Mouse (Mus musculus) hindbrain, embryonic 14.5 days (tissue): ENCODE measurements at regions not wholly inside any gene's neighbourhood (a gene's known extent, or its start where the extent isn't known, plus 50 kb on each side); places are given as distances from the start of the nearest gene placed in this dataset.

ENCODE experiments used
- ATAC-seq: fragments of 200-750 bp; cut with Nextera tagmentation; 2 replicates; pipeline ENCODE4 v1.8.0; 2017; ENCODE audit warnings: moderate number of reproducible peaks, mild to moderate bottlenecking, moderate TSS enrichment, moderate library complexity; ENCODE audit not compliant: low FRiP score
- DNase-seq: peaks from one replicate; pipeline ENCODE4 v3.0.0-alpha.2; 2015; ENCODE audit warnings: low spot score
- H3K27ac ChIP-seq: fragments of 300-500 bp; sonication (generic); 2 replicates; pipeline ENCODE4 v1.5.1; 2014; ENCODE audit warnings: mild to moderate bottlenecking, moderate library complexity
- H3K27me3 ChIP-seq: fragments of 300-500 bp; sonication (generic); 2 replicates; pipeline ENCODE4 v1.6.1; 2014; ENCODE audit warnings: mild to moderate bottlenecking, low read length, mixed read lengths; ENCODE audit not compliant: control insufficient read depth, insufficient read depth
- H3K36me3 ChIP-seq: fragments of 300-500 bp; sonication (generic); replicated peaks from 2 replicates; pipeline ENCODE4 v1.6.1; 2014; ENCODE audit not compliant: control insufficient read depth, insufficient read depth
- H3K4me1 ChIP-seq: fragments of 300-500 bp; sonication (generic); replicated peaks from 2 replicates; pipeline ENCODE4 v1.6.1; 2014; ENCODE audit warnings: antibody characterized with exemption, low read length, mixed read lengths; ENCODE audit not compliant: control insufficient read depth, insufficient read depth
- H3K4me2 ChIP-seq: fragments of 300-500 bp; sonication (generic); replicated peaks from 2 replicates; pipeline ENCODE4 v1.6.1; 2014; ENCODE audit warnings: mild to moderate bottlenecking, moderate library complexity
- H3K4me3 ChIP-seq: fragments of 300-500 bp; sonication (generic); replicated peaks from 2 replicates; pipeline ENCODE4 v1.5.1; 2014; ENCODE audit warnings: mild to moderate bottlenecking, low read length
- H3K9ac ChIP-seq: fragments of 300-500 bp; sonication (generic); 2 replicates; pipeline ENCODE4 v1.6.1; 2014
- H3K9me3 ChIP-seq: fragments of 300-500 bp; sonication (generic); 2 replicates; pipeline ENCODE4 v1.6.1; 2016; ENCODE audit warnings: low read length; ENCODE audit not compliant: control insufficient read depth
- WGBS: fragments of 180-500 bp; shearing (Covaris S2); extraction: QIAGEN DNeasy Blood & Tissue Kit; methylation state at CpG from one replicate; pipeline ENCODE4 v1.1.7; 2014; 5-methylcytosine and 5-hydroxymethylcytosine counted together

DNA sequence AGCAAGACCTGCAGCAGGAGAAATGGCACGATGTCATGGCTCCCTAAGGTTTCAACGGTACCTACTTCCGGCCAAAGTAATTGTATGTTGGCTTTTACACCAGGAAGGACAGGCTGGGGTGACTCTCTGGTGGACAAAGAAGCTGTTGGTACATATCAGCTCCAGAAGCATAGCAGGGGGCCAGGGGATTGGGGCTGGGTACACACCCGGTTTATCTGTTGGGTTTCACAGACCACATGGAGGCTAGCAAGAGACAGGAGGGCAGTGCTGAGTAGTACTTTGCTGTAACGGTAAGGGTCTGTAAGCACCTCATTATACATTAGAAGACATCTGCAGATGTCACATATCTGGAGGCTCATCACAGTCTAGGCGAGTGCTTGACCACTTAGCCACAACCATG, 164.0 kb upstream of the Ubl3 start:
- Histone ChIP-seq H3K4me1 (no peaks in the 10 kb centered on the region), H3K9ac (no peak overlapping the region), H3K36me3 (no peaks in the 10 kb centered on the region), H3K27me3 (no peaks in the 10 kb centered on the region), H3K4me2 (no peak overlapping the region), H3K27ac (no peak overlapping the region), H3K9me3 (peaks cover 2% of the 10 kb centered on the region; the same call in 1 of the 2 replicates), H3K4me3 (no peak overlapping the region)
- WGBS: 94% methylated on average over 6 of the region's 6 CpGs
- DNase-seq (no peak), ATAC-seq (no peak)

DNA sequence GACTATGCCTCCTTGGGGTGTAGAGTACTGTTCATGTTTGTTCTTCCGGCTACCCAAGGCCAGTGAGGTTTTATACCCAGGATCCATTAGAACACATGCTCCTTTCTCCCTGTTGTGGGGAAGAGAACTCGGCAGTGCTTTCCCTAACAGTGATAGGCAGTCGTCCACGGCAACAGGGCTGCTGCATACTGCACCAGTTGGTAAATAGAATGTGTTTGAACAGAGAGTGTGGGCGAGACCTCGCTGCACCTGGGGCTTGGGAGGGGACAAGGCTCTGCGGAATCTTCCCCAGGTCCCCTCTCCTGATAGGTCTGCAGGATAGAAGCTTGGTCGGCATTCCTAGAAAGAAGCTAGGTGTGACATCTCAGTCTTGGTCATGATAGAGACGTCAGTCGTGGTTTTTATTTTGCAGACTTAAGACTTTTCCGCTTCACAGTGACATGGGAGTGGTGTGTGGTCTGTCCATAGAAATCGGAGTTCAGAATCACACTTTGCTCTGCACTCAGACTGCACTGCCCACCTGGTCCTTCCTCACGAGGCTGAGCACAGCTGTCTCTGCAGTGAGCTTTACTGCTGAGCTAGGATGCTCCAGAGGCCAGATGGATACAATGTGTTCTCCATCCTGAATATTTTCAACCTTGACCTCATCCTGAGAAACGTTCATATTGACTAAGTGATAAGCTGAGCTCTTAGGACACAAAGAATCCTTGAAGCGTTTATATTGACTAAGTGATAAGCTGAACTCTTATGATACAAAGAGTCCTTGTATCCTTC, 162.8 kb upstream of the Ubl3 start:
- no peaks in the 10 kb centered on the region for H3K27me3 ChIP-seq
- H3K36me3 ChIP-seq: no peaks in the 10 kb centered on the region
- no peaks in the 10 kb centered on the region for H3K4me1 ChIP-seq
- WGBS: 75% methylated on average over 15 of the region's 15 CpGs
- H3K4me3 ChIP-seq: no peak overlapping the region
- H3K9ac ChIP-seq: no peak overlapping the region
- no peak overlapping the region for H3K27ac ChIP-seq
- H3K9me3 ChIP-seq: peaks cover 2% of the 10 kb centered on the region; the same call in 1 of the 2 replicates
- no peak for DNase-seq
- H3K4me2 ChIP-seq: no peak overlapping the region
- ATAC-seq: no peak

GRCm38 (mm10) chr5:148714807-148715206, 162.2 kb upstream of the Ubl3 start:
- no peaks in the 10 kb centered on the region for H3K27me3 ChIP-seq
- H3K4me2 ChIP-seq: no peak overlapping the region
- no peak overlapping the region for H3K4me3 ChIP-seq
- no peaks in the 10 kb centered on the region for H3K4me1 ChIP-seq
- DNase-seq: no peak
- no peak overlapping the region for H3K9ac ChIP-seq
- ATAC-seq: no peak
- 93% methylated on average over 4 of the region's 4 CpGs for WGBS
- no peak overlapping the region for H3K27ac ChIP-seq
- no peaks in the 10 kb centered on the region for H3K36me3 ChIP-seq
- H3K9me3 ChIP-seq: peaks cover 2% of the 10 kb centered on the region; the same call in 1 of the 2 replicates

- Histone ChIP-seq H3K4me3 (no peak overlapping the region), H3K9ac (no peak overlapping the region)
- 87% methylated on average over 5 of the region's 5 CpGs for WGBS
Observed at GRCm38 (mm10) chr5:148713796-148714195, 161.2 kb upstream of the Ubl3 start.

DNA sequence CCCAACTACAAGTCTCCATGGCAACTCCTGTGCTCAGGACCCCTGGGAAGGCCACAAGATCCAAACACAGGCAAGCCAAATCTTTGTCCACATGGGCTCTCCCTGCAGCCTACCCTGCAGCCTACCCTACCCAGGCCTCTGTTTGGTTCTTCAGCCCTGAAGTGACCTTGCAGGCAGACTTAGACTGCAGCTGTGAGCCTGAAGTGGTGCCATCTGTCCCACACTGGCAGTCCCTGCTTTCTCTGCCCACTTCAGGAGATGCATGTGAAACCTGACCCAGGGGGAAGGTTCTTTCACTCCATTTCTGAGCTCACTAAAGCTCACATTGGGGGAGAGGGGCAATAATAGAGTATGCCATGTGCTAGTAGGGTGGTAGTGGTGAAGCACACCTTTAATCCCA, 160.4 kb upstream of the Ubl3 start:
- Histone ChIP-seq H3K4me2 (no peak overlapping the region), H3K27me3 (no peaks in the 10 kb centered on the region), H3K4me3 (no peak overlapping the region), H3K4me1 (peaks cover 14% of the 10 kb centered on the region), H3K36me3 (no peaks in the 10 kb centered on the region), H3K9ac (no peak overlapping the region), H3K9me3 (peaks cover under 1% of the 10 kb centered on the region; the same call in 1 of the 2 replicates), H3K27ac (no peak overlapping the region)
- DNase-seq (no peak), ATAC-seq (no peak)

More at GRCm38 (mm10) chr5:148713796-148714195, 161.2 kb upstream of the Ubl3 start:
- Histone ChIP-seq H3K36me3 (no peaks in the 10 kb centered on the region), H3K27ac (no peak overlapping the region), H3K4me2 (no peak overlapping the region), H3K27me3 (no peaks in the 10 kb centered on the region), H3K9me3 (peaks cover 2% of the 10 kb centered on the region; the same call in 1 of the 2 replicates), H3K4me1 (peaks cover 6% of the 10 kb centered on the region)
- ATAC-seq (no peak), DNase-seq (no peak)

DNA sequence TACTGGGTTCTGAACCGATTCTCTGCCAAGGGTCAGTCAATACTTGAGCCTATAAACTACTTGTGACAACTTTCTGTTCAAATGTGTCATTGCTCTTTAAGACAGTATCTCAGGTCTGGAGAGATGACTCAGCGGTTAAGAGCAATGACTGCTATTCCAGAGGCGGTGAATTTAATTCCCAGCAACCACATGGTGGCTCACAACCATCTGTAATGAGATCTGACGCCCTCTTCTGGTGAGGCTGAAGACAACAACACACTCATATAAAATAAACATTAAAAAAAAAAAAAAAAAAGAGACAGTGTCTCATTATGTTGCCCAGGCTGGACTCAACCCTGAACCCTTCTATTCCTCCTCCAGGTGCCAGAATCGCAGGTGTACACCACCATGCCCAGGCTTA, 159.0 kb upstream of the Ubl3 start:
- H3K36me3 ChIP-seq: no peaks in the 10 kb centered on the region
- no peak overlapping the region for H3K4me3 ChIP-seq
- no peak overlapping the region for H3K27ac ChIP-seq
- peaks cover 19% of the 10 kb centered on the region for H3K4me1 ChIP-seq
- 81% methylated on average over 5 of the region's 5 CpGs for WGBS
- no peak overlapping the region for H3K4me2 ChIP-seq
- H3K9me3 ChIP-seq: no peaks in the 10 kb centered on the region
- ATAC-seq: no peak
- no peak for DNase-seq
- no peaks in the 10 kb centered on the region for H3K27me3 ChIP-seq
- H3K9ac ChIP-seq: no peak overlapping the region

DNA sequence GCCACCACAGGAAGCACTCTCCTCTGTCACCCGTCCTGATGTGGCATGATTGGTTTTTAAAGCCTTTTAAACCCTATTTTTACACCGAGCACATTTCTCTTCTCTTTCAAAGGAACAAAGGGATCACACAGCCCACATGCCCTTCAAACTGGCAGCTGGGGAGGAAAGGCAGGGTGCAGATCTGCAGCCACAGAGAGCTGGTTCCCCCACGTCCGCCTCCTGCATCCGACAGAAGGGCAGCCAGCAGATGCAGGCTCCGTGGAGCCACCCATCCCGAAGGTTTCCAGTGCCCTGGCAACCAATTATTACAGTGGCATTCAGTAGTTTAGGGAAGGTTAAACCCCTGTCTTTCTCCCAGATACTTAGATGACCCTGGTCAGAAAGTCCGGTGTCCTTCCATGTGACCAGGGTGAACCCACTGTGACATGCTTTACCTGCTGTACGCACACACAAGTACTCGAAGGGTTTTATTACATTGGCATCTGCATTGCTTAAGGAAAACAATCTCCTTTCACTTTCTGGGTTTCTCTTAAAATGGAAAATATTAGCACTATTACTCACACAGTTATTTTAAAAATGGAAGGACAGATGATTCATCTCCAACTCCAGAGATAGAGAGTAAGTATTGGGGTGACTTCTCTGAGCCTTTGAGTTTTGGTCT, 156.7 kb upstream of the Ubl3 start:
- no peak overlapping the region for H3K27ac ChIP-seq
- H3K27me3 ChIP-seq: no peaks in the 10 kb centered on the region
- no peak overlapping the region for H3K4me3 ChIP-seq
- H3K36me3 ChIP-seq: no peaks in the 10 kb centered on the region
- WGBS: 28% methylated on average over 10 of the region's 10 CpGs
- peaks cover 19% of the 10 kb centered on the region for H3K4me1 ChIP-seq
- no peak for ATAC-seq
- H3K9me3 ChIP-seq: no peaks in the 10 kb centered on the region
- no peak for DNase-seq
- H3K4me2 ChIP-seq: no peak overlapping the region
- peak overlapping the region; percentile 28; the same call in 1 of the 2 replicates for H3K9ac ChIP-seq

- 24% methylated on average over 11 of the region's 11 CpGs for WGBS
- peaks cover 19% of the 10 kb centered on the region for H3K4me1 ChIP-seq
- H3K27me3 ChIP-seq: no peaks in the 10 kb centered on the region
- H3K27ac ChIP-seq: peak overlapping the region; percentile 21
- H3K9ac ChIP-seq: no peak overlapping the region
- DNase-seq (peak; percentile 38), ATAC-seq (peak; percentile 68)
- no peak overlapping the region for H3K4me2 ChIP-seq
- no peaks in the 10 kb centered on the region for H3K36me3 ChIP-seq
- no peak overlapping the region for H3K4me3 ChIP-seq
- no peaks in the 10 kb centered on the region for H3K9me3 ChIP-seq
Observed at GRCm38 (mm10) chr5:148708014-148708741, 155.6 kb upstream of the Ubl3 start.

- Histone ChIP-seq H3K4me2 (no peak overlapping the region), H3K27ac (peak overlapping the region; percentile 21; the same call in 1 of the 2 replicates)
- 90% methylated on average over 12 of the region's 12 CpGs for WGBS
Observed at GRCm38 (mm10) chr5:148707335-148707734, 154.7 kb upstream of the Ubl3 start.

More at GRCm38 (mm10) chr5:148707335-148707734, 154.7 kb upstream of the Ubl3 start:
- H3K9me3 ChIP-seq: no peaks in the 10 kb centered on the region
- DNase-seq (no peak), ATAC-seq (no peak)
- no peak overlapping the region for H3K4me3 ChIP-seq
- no peaks in the 10 kb centered on the region for H3K36me3 ChIP-seq
- H3K27me3 ChIP-seq: no peaks in the 10 kb centered on the region
- peaks cover 19% of the 10 kb centered on the region for H3K4me1 ChIP-seq
- no peak overlapping the region for H3K9ac ChIP-seq
